Mouse (Mus musculus) midbrain, postnatal 0 days (tissue): Measurements from ENCODE around the gene Pnma1. TPM values are rescaled to one million over a fixed set of nuclear protein-coding genes. Genes with fewer than 3 reads are reported as not detected.

Experiments
- ATAC-seq: fragments of 200-750 bp; cut with Nextera tagmentation; 2 replicates; pipeline ENCODE4 v1.8.0; 2017; ENCODE audit warnings: moderate number of reproducible peaks, mild to moderate bottlenecking, moderate TSS enrichment, moderate library complexity; ENCODE audit not compliant: low FRiP score
- DNase-seq: peaks from one replicate; pipeline ENCODE4 v3.0.0-alpha.2; 2015; ENCODE audit warnings: low spot score
- H3K27ac ChIP-seq: fragments of 300-500 bp; sonication (generic); 2 replicates; pipeline ENCODE4 v1.5.1; 2014; ENCODE audit warnings: low read depth, mild to moderate bottlenecking, low read length, mixed read lengths
- H3K27me3 ChIP-seq: fragments of 300-500 bp; sonication (generic); 2 replicates; pipeline ENCODE4 v1.6.1; 2014; ENCODE audit warnings: low read length, control low read depth, mixed read lengths; ENCODE audit not compliant: insufficient read depth
- H3K36me3 ChIP-seq: fragments of 300-500 bp; sonication (generic); 2 replicates; pipeline ENCODE4 v1.6.1; 2014; ENCODE audit warnings: low read length, control low read depth, mixed read lengths; ENCODE audit not compliant: insufficient read depth
- H3K4me1 ChIP-seq: fragments of 300-500 bp; sonication (generic); 2 replicates; pipeline ENCODE4 v1.6.1; 2014; ENCODE audit warnings: mild to moderate bottlenecking, control low read depth, antibody characterized with exemption, low read length, mixed read lengths; ENCODE audit not compliant: insufficient read depth
- H3K4me2 ChIP-seq: fragments of 300-500 bp; sonication (generic); 2 replicates; pipeline ENCODE4 v1.6.1; 2014; ENCODE audit warnings: low read depth, mild to moderate bottlenecking, low read length, mixed read lengths; ENCODE audit not compliant: poor library complexity, severe bottlenecking
- H3K4me3 ChIP-seq: fragments of 300-500 bp; sonication (generic); 2 replicates; pipeline ENCODE4 v1.5.1; 2014; ENCODE audit warnings: low read depth, mild to moderate bottlenecking, low read length, moderate library complexity
- H3K9ac ChIP-seq: fragments of 300-500 bp; sonication (generic); replicated peaks from 2 replicates; pipeline ENCODE4 v1.6.1; 2014; ENCODE audit warnings: mild to moderate bottlenecking, low read length, moderate library complexity, mixed read lengths; ENCODE audit not compliant: poor library complexity, severe bottlenecking
- H3K9me3 ChIP-seq: fragments of 300-500 bp; sonication (generic); 2 replicates; pipeline ENCODE4 v1.6.1; 2016; ENCODE audit warnings: low read length, control low read depth
- CTCF ChIP-seq: IDR thresholded peaks from 2 replicates; pipeline ENCODE4 v1.5.1; 2016; ENCODE audit warnings: antibody characterized with exemption, mild to moderate bottlenecking
- WGBS: fragments of 180-500 bp; shearing (Covaris S2); extraction: QIAGEN DNeasy Blood & Tissue Kit; methylation state at CpG from one replicate; pipeline ENCODE4 v1.1.7; 2014; 5-methylcytosine and 5-hydroxymethylcytosine counted together
- polyA plus RNA-seq: library from polyadenylated mRNA; unstranded; fragments of >200 nt; fragmentation: Nextera tagmentation; extraction: Ambion mirVana; gene quantifications from 2 replicates; pipeline ENCODE4 v1.2.1, GENCODE M21; 2015
- total RNA-seq: library from RNA; depleted of rRNA; stranded (reverse); fragments of >200 nt; gene quantifications from 2 replicates; pipeline ENCODE4 v1.2.3, GENCODE M21; 2014

Pnma1 gene
- total and polyA plus RNA-seq, 2 experiments from 2014 or later: 6.0 to 8.2 TPM

DNA sequence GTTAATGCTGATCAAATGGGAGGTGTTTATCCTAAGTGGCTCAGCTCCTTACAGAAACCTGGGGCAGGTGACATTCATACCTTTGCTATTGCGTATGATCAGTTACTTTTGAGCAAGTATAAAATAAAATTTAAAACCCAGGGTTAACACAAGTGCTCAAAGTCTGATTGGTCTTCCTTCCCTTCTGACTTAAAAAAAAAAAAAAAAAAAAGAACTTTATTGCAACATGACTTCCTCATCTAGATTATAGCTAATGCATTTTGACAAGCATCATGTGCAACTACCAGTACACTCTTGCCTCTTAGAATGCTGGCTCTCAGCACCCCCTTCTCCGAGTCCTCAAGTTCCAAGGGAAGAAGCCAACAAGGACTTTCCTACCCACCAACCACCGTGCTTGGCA, 23.9 kb upstream of the Pnma1 start:
- H3K4me3 ChIP-seq: no peak overlapping the region
- ATAC-seq (no peak), DNase-seq (no peak)
- H3K27ac ChIP-seq: no peak overlapping the region
- no peak overlapping the region for H3K4me2 ChIP-seq
- TF ChIP-seq CTCF: no peak
- WGBS: 95% methylated on average over 3 of the region's 3 CpGs
- no peaks in the 10 kb centered on the region for H3K9me3 ChIP-seq
- H3K27me3 ChIP-seq: no peaks in the 10 kb centered on the region
- peaks cover 14% of the 10 kb centered on the region for H3K4me1 ChIP-seq
- H3K9ac ChIP-seq: no peak overlapping the region
- peaks cover 18% of the 10 kb centered on the region for H3K36me3 ChIP-seq

GRCm38 (mm10) chr12:84170610-84171009, 22.3 kb upstream of the Pnma1 start:
- H3K4me1 ChIP-seq: no peaks in the 10 kb centered on the region; the same call in 1 of the 2 replicates
- no peak for TF ChIP-seq CTCF

GRCm38 (mm10) chr12:84165631-84166373, 17.5 kb upstream of the Pnma1 start:
- peaks cover 3% of the 10 kb centered on the region; the same call in 1 of the 2 replicates for H3K36me3 ChIP-seq

More at GRCm38 (mm10) chr12:84170610-84171009, 22.3 kb upstream of the Pnma1 start:
- Histone ChIP-seq H3K27ac (no peak overlapping the region), H3K4me3 (no peak overlapping the region), H3K36me3 (peaks cover 18% of the 10 kb centered on the region), H3K27me3 (no peaks in the 10 kb centered on the region), H3K9ac (no peak overlapping the region), H3K4me2 (no peak overlapping the region), H3K9me3 (no peaks in the 10 kb centered on the region)
- DNase-seq (no peak), ATAC-seq (no peak)
- 89% methylated on average over 10 of the region's 10 CpGs for WGBS

DNA sequence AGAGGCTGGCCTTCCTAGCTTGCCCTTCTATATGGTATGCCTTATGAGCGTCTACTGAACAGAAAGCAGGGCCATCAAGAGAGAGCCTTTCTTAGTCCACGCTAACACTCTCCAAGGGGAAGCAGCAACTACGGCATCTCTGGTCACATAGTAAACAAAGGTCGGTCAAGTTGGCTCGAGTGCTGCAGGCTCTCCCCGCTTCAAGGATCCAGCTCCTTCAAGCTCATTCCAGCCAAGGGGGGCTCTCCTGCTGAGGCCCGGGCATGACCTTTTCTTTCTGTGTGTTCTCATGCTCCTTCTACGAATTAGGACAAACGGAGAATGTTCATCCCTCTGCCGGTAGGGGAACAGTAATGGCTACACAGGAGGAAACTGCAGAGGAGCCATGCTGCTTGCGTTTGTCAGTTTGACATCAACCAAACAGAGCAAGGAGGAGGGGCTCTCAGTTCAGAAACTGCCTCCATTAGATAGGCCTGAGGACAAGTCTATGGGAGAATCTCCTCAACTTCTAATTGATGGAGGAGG, 15.4 kb upstream of the Pnma1 start:
- peaks cover 19% of the 10 kb centered on the region for H3K36me3 ChIP-seq
- no peak for TF ChIP-seq CTCF
- no peaks in the 10 kb centered on the region for H3K27me3 ChIP-seq
- no peaks in the 10 kb centered on the region for H3K4me1 ChIP-seq
- H3K4me3 ChIP-seq: no peak overlapping the region
- H3K4me2 ChIP-seq: no peak overlapping the region
- ATAC-seq: no peak
- whole genome bisulfite sequencing: 82% methylated on average over 11 of the region's 11 CpGs
- no peak for DNase-seq
- H3K9ac ChIP-seq: no peak overlapping the region
- no peak overlapping the region for H3K27ac ChIP-seq
- H3K9me3 ChIP-seq: no peaks in the 10 kb centered on the region

More at GRCm38 (mm10) chr12:84165631-84166373, 17.5 kb upstream of the Pnma1 start:
- H3K4me2 ChIP-seq: no peak overlapping the region
- ATAC-seq (no peak), DNase-seq (no peak)
- H3K9me3 ChIP-seq: no peaks in the 10 kb centered on the region
- 63% methylated on average over 7 of the region's 8 CpGs for WGBS
- H3K4me1 ChIP-seq: no peaks in the 10 kb centered on the region
- H3K4me3 ChIP-seq: no peak overlapping the region
- no peak overlapping the region for H3K27ac ChIP-seq
- TF ChIP-seq CTCF: no peak
- H3K27me3 ChIP-seq: no peaks in the 10 kb centered on the region
- H3K9ac ChIP-seq: no peak overlapping the region

DNA sequence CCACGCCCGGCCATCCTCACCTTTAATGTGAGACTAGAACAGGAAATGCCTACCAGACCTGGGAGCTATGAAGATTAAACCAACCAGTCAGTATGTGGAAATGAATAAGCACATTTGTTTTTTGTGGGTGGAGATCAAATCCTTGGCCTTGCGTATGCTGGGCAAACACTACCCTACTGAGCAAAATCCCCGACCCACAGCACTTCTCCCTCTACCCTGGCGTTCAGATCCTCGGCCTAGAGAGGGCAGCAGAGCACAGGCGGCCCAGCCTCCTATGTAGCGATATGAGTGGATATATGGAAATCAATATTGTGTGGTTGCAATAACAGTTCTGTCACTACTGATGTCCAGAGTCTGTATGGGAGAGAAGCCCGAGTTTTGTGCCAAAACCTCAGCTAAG, 14.8 kb upstream of the Pnma1 start:
- peak; percentile 34 for DNase-seq
- WGBS: 82% methylated on average over 9 of the region's 9 CpGs
- ATAC-seq: no peak

More for the DNA sequence above, 14.8 kb upstream of the Pnma1 start:
- Histone ChIP-seq H3K36me3 (peaks cover 23% of the 10 kb centered on the region), H3K9me3 (no peaks in the 10 kb centered on the region), H3K27ac (no peak overlapping the region), H3K4me2 (no peak overlapping the region), H3K4me3 (no peak overlapping the region), H3K9ac (no peak overlapping the region), H3K27me3 (no peaks in the 10 kb centered on the region), H3K4me1 (no peaks in the 10 kb centered on the region)
- peak; percentile 60 for TF ChIP-seq CTCF
